Mouse (Mus musculus) forebrain, embryonic 14.5 days (tissue): ENCODE results near the gene Gm10337. TPM values are rescaled to one million over a fixed set of nuclear protein-coding genes. Genes with fewer than 3 reads are reported as not detected.

Source experiments
- ATAC-seq: fragments of 200-750 bp; cut with Nextera tagmentation; 2 replicates; pipeline ENCODE4 v1.8.0; 2017; ENCODE audit warnings: mild to moderate bottlenecking, moderate library complexity
- DNase-seq: peaks from one replicate; pipeline ENCODE4 v3.0.0-alpha.2; 2015; ENCODE audit warnings: low spot score
- H3K27ac ChIP-seq: fragments of 300-500 bp; sonication (generic); 2 replicates; pipeline ENCODE4 v1.5.1; 2014; ENCODE audit warnings: low read depth, mild to moderate bottlenecking, control low read depth, low read length, moderate library complexity
- H3K27me3 ChIP-seq: fragments of 300-500 bp; sonication (generic); replicated peaks from 2 replicates; pipeline ENCODE4 v1.6.1; 2014; ENCODE audit warnings: low read length, control low read depth, mixed read lengths; ENCODE audit not compliant: control insufficient read depth, insufficient read depth
- H3K36me3 ChIP-seq: fragments of 300-500 bp; sonication (generic); 2 replicates; pipeline ENCODE4 v1.6.1; 2014; ENCODE audit warnings: low read length, control low read depth; ENCODE audit not compliant: control insufficient read depth, insufficient read depth
- H3K4me1 ChIP-seq: fragments of 300-500 bp; sonication (generic); 2 replicates; pipeline ENCODE4 v1.6.1; 2014; ENCODE audit warnings: antibody characterized with exemption, low read length, control low read depth; ENCODE audit not compliant: control insufficient read depth, insufficient read depth
- H3K4me2 ChIP-seq: fragments of 300-500 bp; sonication (generic); 2 replicates; pipeline ENCODE4 v1.6.1; 2014; ENCODE audit warnings: mild to moderate bottlenecking, control low read depth, low read length
- H3K4me3 ChIP-seq: fragments of 300-500 bp; sonication (generic); 2 replicates; pipeline ENCODE4 v1.5.1; 2014; ENCODE audit warnings: low read depth, low read length, control low read depth
- H3K9ac ChIP-seq: fragments of 300-500 bp; sonication (generic); 2 replicates; pipeline ENCODE4 v1.6.1; 2014; ENCODE audit warnings: mild to moderate bottlenecking, low read length, control low read depth, moderate library complexity
- H3K9me3 ChIP-seq: fragments of 300-500 bp; sonication (generic); replicated peaks from 2 replicates; pipeline ENCODE4 v1.6.1; 2016; ENCODE audit warnings: low read length, control low read depth, mixed read lengths; ENCODE audit not compliant: control insufficient read depth
- WGBS: fragments of 180-500 bp; shearing (Covaris S2); extraction: QIAGEN DNeasy Blood & Tissue Kit; methylation state at CpG from one replicate; pipeline ENCODE4 v1.1.7; 2014; 5-methylcytosine and 5-hydroxymethylcytosine counted together
- polyA plus RNA-seq: library from polyadenylated mRNA; unstranded; fragments of >200 nt; fragmentation: Nextera tagmentation; extraction: Ambion mirVana; gene quantifications from 2 replicates; pipeline ENCODE4 v1.2.1, GENCODE M21; 2014

The Gm10337 gene
- polyA plus RNA-seq, 1 experiment from 2014 or later = not detected

DNA sequence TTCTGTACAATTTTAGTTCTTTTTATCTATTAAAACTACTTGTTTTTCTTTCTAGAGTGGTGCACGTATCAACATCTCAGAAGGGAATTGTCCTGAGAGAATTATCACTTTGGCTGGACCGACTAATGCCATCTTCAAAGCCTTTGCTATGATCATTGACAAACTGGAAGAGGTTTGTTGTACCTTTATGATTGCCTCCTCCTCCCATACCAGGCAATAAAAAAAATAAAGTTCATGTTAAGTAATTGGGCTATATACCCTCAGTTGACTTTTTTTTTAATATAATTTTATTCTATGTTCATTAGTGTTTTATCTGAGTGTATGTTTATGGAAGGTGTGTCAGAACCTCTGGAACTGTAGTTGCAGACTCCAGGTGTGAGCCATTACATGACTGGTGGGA is 29.0 kb upstream of the Gm10337 start:
- H3K4me3 ChIP-seq = no peak overlapping the region
- DNase-seq (no peak), ATAC-seq (no peak)
- H3K27ac ChIP-seq = no peak overlapping the region
- H3K4me1 ChIP-seq = peaks cover 14% of the 10 kb centered on the region
- H3K36me3 ChIP-seq = peaks cover 58% of the 10 kb centered on the region
- no peak overlapping the region for H3K9ac ChIP-seq
- H3K9me3 ChIP-seq = no peaks in the 10 kb centered on the region
- 91% methylated on average over 2 of the region's 2 CpGs for WGBS
- H3K4me2 ChIP-seq = no peak overlapping the region
- H3K27me3 ChIP-seq = no peaks in the 10 kb centered on the region

DNA sequence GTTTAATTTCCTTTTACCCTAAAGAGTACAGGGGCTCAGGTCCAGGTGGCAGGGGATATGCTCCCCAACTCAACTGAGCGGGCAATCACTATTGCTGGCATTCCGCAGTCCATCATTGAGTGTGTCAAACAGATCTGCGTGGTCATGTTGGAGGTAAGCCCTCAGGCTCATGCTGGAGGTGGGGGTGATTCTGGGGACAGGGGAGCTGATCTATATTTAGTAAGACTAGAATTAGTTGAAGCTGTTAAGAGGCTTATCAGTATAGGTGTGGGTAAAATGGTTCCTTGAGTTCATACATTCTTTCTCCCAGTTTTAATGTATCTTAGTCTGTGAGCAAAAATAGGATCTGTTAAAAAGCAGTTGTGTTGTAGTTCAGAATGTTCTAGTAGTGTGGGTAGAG is 20.4 kb upstream of the Gm10337 start:
- 92% methylated on average over 3 of the region's 3 CpGs for WGBS
- Histone ChIP-seq H3K27me3 (no peaks in the 10 kb centered on the region), H3K9me3 (no peaks in the 10 kb centered on the region), H3K4me3 (no peak overlapping the region), H3K36me3 (peaks cover 89% of the 10 kb centered on the region), H3K4me1 (no peaks in the 10 kb centered on the region), H3K4me2 (no peak overlapping the region), H3K27ac (no peak overlapping the region), H3K9ac (no peak overlapping the region)
- DNase-seq (no peak), ATAC-seq (no peak)

DNA sequence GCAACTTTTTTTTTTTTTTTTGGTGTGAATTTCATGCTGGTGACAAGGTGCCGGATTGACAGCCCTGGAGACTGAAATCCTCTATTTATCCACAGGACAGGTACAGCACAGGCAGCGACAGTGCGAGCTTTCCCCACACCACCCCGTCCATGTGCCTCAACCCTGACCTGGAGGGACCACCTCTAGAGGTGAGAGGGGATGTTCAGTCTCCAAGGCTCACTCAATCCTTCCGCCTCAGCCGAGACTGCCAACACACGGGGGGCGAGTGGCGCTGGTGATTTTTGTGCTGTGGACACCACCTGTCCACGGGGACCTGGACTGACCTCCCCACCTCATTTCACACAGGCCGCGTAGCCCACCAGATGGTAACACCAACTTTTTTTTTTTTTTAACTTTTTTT is 17.7 kb upstream of the Gm10337 start:
- H3K9me3 ChIP-seq = no peaks in the 10 kb centered on the region
- no peaks in the 10 kb centered on the region for H3K4me1 ChIP-seq
- H3K4me2 ChIP-seq = no peak overlapping the region
- DNase-seq (no peak), ATAC-seq (no peak)
- H3K27me3 ChIP-seq = no peaks in the 10 kb centered on the region
- H3K9ac ChIP-seq = no peak overlapping the region
- 88% methylated on average over 12 of the region's 12 CpGs for WGBS
- H3K36me3 ChIP-seq = peaks cover 93% of the 10 kb centered on the region
- no peak overlapping the region for H3K27ac ChIP-seq
- no peak overlapping the region for H3K4me3 ChIP-seq

- peaks cover 89% of the 10 kb centered on the region for H3K36me3 ChIP-seq
- no peaks in the 10 kb centered on the region for H3K9me3 ChIP-seq
- no peaks in the 10 kb centered on the region for H3K27me3 ChIP-seq
- DNase-seq (no peak), ATAC-seq (no peak)
- 91% methylated on average over 1 of the region's 1 CpGs for WGBS
- no peak overlapping the region for H3K4me3 ChIP-seq
- no peak overlapping the region for H3K4me2 ChIP-seq
- no peak overlapping the region for H3K9ac ChIP-seq
- H3K4me1 ChIP-seq = no peaks in the 10 kb centered on the region
- no peak overlapping the region for H3K27ac ChIP-seq
These were observed 15.9 kb upstream of the Gm10337 start for GRCm38 (mm10) chr15:102487664-102488063.

GRCm38 (mm10) chr15:102498322-102498721 is 5.2 kb upstream of the Gm10337 start:
- no peak overlapping the region for H3K4me2 ChIP-seq
- no peak for DNase-seq
- H3K27ac ChIP-seq = no peak overlapping the region
- WGBS = 87% methylated on average over 3 of the region's 3 CpGs
- no peak overlapping the region for H3K4me3 ChIP-seq
- H3K4me1 ChIP-seq = no peaks in the 10 kb centered on the region
- H3K36me3 ChIP-seq = peaks cover 97% of the 10 kb centered on the region
- no peak for ATAC-seq
- no peaks in the 10 kb centered on the region for H3K9me3 ChIP-seq
- no peaks in the 10 kb centered on the region for H3K27me3 ChIP-seq
- H3K9ac ChIP-seq = no peak overlapping the region

DNA sequence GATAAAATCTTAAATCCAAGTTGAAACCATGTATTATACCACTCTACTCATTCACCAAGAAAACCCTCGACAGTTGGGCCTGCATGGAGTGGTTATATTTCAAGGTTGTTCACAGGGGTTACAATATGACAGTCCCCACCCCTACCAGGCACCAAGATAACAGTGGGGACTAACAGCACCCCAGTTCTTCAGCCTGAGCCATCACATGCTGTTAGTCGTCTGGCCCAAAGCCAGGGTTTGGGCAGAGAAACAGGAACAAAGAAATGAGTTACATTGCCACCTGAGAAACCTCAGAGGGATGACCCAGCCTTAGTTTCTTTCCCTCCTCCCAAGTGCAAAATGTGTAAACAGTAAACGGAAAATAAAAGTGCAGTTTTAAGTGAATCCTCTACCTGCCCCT is 4.2 kb upstream of the Gm10337 start:
- DNase-seq (no peak), ATAC-seq (no peak)
- H3K4me1 ChIP-seq = no peaks in the 10 kb centered on the region
- 59% methylated on average over 3 of the region's 3 CpGs for WGBS
- H3K27ac ChIP-seq = no peak overlapping the region
- no peak overlapping the region for H3K9ac ChIP-seq
- H3K27me3 ChIP-seq = no peaks in the 10 kb centered on the region
- no peak overlapping the region for H3K4me3 ChIP-seq
- H3K9me3 ChIP-seq = no peaks in the 10 kb centered on the region
- H3K4me2 ChIP-seq = no peak overlapping the region
- peaks cover 97% of the 10 kb centered on the region for H3K36me3 ChIP-seq

DNA sequence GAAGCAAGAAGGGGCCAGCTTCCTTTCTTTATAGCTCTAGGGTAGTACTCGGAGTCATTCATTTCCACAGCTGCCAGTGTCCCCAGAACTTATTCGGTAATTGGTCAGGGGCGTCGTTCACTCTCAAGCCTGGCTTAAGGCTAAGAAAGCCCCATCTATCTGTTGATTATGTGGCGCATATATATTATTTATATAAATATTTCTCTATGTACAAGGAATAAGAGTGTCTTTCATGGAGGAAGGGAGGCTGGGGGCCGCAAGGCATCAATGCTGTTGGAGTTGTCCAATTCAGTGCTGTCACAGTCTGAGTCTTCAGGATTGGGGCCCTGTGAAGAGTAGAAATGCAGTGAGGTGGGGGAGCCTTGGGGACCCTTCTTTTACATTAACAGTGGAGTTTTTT is 3.7 kb upstream of the Gm10337 start:
- H3K9ac ChIP-seq = no peak overlapping the region
- H3K9me3 ChIP-seq = no peaks in the 10 kb centered on the region
- H3K4me1 ChIP-seq = no peaks in the 10 kb centered on the region
- H3K4me2 ChIP-seq = no peak overlapping the region
- no peak overlapping the region for H3K27ac ChIP-seq
- DNase-seq (no peak), ATAC-seq (no peak)
- H3K27me3 ChIP-seq = no peaks in the 10 kb centered on the region
- peaks cover 97% of the 10 kb centered on the region for H3K36me3 ChIP-seq
- WGBS = 92% methylated on average over 6 of the region's 6 CpGs
- no peak overlapping the region for H3K4me3 ChIP-seq

GRCm38 (mm10) chr15:102500479-102500878 is 3.0 kb upstream of the Gm10337 start:
- WGBS = 87% methylated on average over 5 of the region's 5 CpGs
- Histone ChIP-seq H3K4me2 (no peak overlapping the region), H3K27me3 (no peaks in the 10 kb centered on the region), H3K9ac (no peak overlapping the region), H3K27ac (no peak overlapping the region), H3K36me3 (peaks cover 97% of the 10 kb centered on the region), H3K4me1 (no peaks in the 10 kb centered on the region), H3K9me3 (no peaks in the 10 kb centered on the region), H3K4me3 (no peak overlapping the region)
- ATAC-seq (no peak), DNase-seq (no peak)

GRCm38 (mm10) chr15:102501084-102501814 is 2.3 kb upstream of the Gm10337 start:
- 91% methylated on average over 19 of the region's 19 CpGs for WGBS
- Histone ChIP-seq H3K36me3 (peaks cover 98% of the 10 kb centered on the region), H3K27ac (no peak overlapping the region), H3K4me1 (no peaks in the 10 kb centered on the region), H3K4me2 (no peak overlapping the region), H3K4me3 (no peak overlapping the region), H3K9me3 (no peaks in the 10 kb centered on the region), H3K9ac (no peak overlapping the region), H3K27me3 (no peaks in the 10 kb centered on the region)
- DNase-seq = no peak
- ATAC-seq = no peak
